Mouse (Mus musculus) embryo, embryonic 11 days (tissue): ENCODE measurements around the gene Ticrr.

ENCODE experiments used
- DNase-seq: peaks from one replicate; pipeline ENCODE4 v3.0.0-alpha.2; 2015

Gene Ticrr

DNA sequence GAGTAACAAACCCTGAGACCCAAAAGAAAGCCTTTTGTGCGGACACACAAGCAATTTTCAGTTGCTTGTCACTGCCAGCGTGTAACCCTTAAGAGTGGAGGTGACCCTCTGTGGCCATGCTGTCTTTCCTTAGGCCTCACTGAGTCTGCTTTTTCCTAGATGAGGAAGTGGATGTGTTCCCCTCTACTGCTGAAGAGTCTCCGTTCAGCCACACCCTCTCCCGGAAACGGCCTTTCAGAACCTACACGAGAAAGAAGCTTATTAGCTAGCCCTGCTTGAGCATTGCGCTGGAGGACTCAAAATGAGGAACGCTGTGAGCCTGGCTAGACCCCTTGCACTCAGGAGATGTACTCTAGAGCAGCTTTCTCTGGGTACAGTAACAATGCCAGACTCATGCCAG is 36.5 kb downstream of the Ticrr start:
- no peak for DNase-seq

DNA sequence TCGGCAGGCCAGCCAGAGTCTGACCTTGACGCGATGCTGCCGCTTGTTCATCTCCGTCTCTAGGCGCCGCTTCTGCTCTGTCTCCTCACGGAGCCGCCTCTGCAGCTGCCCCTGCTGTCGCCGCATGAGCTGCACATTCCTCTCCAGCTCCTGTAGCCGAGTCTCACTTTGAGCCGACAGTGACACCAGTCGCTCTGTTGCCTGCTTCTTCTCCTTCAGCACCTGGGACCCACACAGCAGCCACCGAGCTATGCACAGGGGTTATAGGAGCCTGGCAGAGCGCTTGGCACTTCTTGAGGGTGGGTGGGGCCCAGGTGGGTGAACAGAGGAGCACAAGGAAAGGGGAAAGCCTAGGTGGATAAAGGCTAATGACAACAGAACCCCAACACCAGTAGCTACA is 42.8 kb downstream of the Ticrr start:
- DNase-seq: no peak

DNA sequence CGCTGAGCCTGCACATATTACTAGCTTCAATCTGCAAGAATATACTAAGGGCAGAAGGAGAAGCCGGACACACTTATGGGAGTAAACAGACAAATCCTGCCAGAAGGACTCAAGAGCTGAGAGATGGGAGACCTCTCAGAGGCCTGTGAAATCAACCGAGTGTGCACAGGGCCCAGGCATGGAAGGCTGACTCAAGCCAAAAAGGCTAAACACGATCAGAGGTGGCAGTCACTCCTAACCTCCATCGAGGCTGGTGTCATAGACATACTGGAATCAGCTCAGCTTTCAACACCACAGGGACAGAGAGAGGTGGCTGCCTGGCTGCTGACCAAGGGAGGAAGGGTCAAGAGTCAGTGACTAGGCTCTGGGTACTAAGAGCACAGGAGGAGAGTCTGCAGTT is 45.2 kb downstream of the Ticrr start:
- DNase-seq: no peak

DNA sequence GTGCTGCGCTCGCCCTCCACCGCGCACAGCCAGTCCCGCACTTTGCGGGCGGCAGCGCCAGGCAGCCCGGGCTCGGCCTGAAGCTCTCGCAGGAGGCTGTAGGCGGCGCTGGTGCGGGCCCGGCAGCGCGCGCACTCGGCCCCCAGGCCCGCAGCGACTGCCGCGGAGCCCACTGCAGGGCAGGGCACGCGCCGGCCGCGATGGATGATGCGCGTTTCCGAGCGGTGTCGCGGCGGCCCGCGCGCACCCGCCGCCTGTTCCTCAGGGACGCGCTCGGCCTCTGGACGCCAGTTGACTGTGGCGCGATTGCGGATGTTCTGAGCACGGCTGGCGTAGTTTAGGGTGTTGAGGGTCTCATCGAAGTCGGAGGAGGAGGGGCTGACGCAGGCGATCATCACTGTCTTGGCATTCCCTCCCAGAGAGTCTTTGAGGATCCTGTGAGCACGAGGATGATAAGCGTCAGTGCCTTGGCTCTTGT is 50.2 kb downstream of the Ticrr start:
- DNase-seq: peak; percentile 91

DNA sequence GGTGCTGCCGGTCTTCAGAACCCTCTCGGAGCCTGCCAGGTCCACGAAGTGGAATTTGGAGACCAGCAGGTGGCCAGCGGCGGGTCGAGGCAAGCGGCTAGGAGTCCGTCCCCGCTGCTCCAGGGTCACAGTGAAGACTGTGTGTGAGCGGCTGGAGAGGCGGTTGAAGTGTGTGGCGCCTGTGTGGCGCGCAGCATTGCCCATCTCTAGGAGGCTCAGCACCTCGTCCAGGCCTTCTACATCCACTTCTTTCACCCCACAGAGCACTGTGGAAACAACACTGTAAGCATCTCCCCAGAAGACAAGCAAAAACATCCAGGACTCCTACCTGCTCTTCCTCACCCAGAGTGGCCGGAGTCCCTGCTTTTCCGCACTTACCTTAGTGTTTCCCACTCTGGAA is 50.8 kb downstream of the Ticrr start:
- DNase-seq: no peak

DNA sequence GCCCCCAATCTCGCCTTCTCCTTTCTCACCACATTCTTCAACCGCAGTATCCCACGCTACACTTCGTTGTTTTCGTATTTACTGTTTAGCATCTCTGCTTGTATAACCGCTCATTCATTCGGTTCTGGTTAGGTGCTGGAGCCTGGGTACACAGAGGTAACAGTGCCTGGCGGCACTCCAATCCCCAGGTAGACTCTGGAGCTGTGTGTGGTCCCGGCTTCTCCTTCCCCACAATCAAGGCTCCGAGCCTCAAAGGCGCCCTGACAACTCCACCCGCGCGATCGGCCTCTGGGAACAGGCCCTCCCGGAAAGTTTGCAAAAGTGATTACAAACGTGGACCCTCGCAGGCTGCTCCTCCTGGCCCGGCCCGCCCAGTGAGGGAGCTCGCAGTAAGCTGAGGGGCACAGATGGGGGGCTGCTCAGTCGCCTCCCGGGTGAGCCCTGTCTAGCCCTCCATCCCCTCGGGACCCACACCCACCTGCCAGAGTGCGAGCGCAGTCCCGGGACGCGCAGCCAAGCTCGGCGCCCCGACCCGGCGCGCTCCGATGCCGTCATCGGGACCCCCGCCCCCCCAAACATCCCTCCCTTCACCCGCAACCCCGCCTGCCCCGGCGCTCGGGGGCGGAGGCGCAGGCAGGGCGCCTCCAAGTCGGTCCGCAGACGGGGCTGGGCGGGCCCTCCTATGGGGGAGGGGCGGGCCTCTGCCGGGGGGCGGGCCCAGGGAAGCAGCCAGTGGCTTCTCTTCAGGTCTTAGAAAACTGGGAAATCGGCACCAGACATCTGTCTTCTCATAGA is 55.4 kb downstream of the Ticrr start, which contains the start of gene Kif7:
TSS of gene Kif7 (minus strand) at position 534 of the 795 bp plus-strand sequence.
- DNase-seq: peak; percentile 95

DNA sequence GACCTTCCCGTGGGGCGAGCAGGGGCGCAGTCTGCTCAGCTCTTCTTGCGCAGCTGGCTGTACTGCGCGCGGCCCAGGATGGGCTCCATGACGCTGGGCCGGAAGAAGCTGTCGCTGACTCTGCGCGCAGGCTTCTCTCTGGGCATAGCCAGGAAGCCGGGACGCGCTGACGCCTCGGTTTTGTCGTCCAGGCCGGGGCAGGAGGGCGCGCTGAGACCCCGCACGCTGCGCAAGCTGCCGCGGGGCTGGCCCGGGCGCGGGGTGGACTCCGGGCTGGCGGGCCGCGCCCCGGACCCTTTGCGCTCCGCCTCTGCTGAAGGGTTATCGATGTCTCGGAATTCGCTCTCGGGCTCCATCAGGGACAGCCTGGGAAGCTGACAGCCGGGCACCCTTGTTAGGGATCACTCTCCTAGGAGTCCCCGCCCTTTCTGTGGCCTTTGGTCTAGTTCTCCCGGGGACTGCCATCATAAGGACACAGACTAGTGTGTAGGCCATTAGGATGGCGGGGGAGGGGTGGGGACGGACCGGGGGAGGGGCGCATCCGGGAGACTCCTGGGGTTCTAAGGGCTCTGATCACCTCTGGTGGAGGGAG is 61.5 kb downstream of the Ticrr start:
- peak; percentile 80 for DNase-seq

DNA sequence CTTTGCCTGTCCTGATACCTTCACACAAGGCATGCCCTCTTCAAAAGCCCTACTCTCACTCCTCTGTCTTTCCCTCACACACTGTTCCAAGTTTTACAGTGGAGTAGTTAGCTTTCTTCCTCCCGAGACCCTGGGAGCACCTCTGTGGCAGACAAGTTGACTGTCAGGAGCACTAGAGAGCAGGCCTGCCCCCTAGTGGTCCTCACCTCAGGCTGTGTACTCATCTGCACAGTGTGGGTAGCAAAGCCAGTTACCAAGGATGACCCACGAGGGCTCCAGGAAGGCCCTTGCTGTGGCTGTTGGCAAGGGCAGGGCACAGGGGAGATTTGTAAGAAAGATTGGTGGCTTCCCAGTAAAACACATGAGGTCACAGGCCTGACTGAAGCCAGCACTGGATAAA is 67.1 kb downstream of the Ticrr start:
- DNase-seq: peak; percentile 78

DNA sequence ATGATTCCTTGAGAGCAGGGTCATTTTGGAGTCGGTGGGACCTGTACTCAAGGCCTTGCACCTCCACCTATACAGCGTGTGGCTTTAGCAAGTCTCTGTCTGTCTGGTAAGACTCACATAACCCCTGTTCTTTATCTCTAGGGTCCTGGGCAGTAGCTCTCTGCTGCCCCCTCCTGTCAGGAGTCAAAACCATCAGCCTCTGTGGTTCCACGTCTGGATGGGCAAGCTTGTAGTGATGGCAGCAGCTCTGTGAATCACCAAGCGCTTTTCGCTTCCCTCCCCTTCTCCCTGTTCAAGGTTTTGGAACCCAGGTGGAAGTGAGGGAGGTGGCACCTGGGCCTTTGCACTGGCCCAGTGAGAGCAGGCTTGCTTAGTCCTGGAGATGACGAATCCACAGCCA is 68.2 kb downstream of the Ticrr start:
- DNase-seq: peak; percentile 75

DNA sequence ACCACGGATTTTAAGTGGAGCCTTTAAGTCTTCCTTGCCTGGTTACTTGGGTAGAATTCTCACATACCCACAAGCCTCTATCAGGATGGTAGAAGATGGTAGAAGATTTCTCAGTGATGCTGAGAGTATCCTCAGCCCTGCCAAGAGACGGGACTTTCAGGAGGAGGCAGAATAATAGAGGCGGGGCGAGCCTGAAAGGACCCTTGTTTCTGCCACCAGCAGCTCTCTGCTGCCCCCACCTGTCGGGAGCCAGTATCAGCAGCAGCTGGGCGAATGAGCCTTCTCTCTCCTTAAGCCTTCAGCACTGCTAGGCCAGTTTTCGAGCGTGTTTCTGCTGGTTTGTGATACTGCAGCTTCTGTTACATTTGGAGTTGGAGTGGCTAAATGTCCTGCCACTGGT is 69.2 kb downstream of the Ticrr start:
- DNase-seq: peak; percentile 84

DNA sequence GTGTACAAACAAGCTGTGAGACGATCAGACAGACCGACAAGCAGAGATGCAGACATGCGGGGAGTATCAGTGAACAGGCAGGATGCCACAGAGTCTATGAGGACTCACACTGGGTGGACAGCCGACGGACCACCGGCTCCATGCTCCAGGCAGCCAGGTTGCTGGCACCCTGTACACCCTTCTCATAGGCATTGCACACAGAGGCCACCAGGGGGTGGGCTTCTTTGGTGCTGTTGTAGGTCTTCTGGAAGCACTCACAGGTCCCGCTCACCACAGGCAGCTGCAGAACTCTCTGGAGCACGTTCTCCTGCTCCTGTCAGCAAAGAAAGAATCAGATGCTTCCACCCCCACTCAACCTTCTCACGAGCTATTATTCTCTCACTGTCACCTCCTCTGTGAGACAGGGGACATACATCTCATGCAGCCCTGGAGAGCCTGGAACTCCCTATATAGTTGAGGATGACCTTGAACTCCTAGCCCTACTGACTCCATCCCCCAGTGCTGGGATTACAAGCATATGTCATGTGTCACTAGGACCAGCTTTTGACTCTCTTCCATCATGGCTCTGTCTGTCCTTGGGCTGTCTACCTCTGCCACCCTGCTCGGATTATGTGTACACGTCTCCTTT is 69.9 kb downstream of the Ticrr start:
- peak; percentile 20 for DNase-seq

DNA sequence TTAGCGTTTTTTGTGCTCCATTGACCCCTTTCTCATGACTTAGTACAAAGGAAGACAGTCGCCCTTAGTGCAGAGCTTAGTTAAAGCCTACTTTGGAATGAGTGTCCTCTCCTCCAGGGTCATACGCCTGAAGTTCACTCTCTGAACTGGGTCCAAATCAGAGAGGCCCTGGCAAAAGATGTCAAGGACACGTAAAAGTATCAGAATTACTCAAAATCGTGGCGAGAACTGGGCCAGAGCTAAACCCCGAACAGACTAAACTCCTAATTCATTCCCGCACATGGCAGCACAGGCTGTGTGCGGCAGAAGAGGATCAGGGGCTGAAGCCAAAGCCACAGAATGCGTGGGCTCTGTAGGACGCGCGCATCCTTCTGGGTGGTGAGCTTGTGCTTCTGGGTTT is 71.4 kb downstream of the Ticrr start:
- no peak for DNase-seq

DNA sequence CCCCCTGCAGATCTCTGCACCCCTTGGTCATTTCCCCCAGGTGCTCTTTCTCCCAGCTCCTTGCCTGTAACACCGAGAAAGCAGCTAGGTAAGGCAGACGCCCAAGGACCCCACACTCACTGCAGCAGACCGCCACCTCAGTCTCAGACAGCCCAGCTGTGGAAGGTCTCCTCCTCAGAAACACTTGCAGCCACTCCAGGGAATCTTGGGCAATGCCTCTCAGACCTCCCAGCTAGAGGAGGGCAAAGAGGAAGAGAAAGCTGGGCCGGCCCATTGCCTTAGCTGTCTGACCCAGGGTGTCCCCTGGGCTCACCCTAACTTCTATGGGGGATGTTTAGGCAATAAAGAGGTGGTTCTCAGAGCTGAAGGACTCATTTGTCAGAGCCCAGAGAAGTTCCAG is 72.6 kb downstream of the Ticrr start, which contains the start of gene Plin1:
TSS of gene Plin1 (minus strand) at position 282 of the 400 bp plus-strand sequence.
- DNase-seq: no peak

DNA sequence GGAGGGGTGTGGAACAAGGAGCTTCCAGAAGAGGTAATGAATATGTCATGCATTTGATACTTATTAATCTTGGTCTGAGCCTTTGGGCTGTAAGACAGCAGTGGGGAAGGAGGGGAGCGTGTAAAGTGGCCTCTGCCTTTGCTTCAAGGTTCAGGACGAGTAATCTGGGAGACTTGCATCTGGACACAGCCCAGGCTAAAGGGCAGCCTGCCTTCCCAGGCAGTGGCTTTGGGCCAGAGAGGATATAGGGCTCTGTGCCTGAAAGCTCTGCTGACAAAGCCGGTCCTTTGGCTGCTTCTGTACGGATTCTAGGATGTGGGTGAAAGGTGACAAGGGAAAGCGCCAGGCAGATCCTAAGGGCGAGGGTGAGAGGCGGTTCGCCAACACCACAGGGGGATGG is 74.6 kb downstream of the Ticrr start:
- no peak for DNase-seq

DNA sequence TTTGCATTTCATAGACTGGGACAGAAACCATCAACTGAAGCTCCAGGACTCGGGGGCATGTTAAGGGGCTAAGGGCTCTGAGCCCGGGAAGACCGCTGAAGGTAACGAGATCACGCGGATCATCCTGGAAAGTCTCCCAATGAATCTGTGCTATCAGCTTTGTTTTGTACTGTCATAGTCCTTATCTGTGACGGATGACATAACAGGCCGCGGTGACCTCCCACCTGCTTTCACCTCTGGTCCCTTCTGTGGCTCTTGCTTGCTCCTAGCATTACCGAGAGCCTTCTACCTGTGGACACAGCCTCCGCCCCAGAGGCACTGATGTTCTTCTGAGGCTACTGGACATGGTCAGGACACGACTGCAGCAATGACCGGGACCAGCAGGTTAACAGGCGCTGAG is 76.5 kb downstream of the Ticrr start:
- DNase-seq: no peak

DNA sequence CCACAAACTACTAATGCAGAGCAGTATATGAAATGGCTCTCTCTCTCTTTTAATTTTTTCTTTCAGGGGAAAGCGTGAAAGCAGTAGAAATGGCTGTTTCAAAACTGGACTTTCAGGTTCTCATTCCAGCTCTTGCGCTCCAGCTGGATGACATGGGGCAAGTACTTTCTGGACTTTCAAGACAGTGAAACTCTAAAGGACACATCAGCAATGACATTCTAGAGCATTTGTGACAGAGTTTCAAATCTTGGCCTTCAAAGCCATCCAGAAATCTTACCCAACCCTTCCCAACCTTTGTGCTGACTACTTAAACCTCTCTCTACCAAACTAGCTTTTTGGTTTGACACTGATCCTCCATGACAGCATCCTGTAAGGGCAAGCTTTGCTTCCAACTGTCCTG is 78.9 kb downstream of the Ticrr start:
- no peak for DNase-seq

DNA sequence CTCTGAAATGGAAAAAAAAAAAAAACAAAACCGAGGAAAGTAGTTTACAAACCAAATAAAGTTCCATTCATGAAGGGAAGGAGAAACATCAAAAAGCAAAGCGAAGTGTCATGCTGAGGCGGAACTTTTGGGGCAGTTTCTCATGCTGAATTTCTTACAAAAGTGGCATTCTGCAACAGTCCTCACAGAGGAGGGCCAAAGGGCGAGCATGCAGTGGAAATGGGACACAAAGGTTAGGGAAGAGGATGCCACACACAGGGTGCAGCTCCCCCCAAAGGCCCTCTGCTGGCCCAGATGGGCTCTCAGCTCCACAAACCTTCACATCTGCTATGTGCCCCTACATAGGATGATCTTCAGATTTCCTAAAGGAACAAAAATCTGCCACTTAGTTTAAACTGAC is 80.3 kb downstream of the Ticrr start:
- no peak for DNase-seq

DNA sequence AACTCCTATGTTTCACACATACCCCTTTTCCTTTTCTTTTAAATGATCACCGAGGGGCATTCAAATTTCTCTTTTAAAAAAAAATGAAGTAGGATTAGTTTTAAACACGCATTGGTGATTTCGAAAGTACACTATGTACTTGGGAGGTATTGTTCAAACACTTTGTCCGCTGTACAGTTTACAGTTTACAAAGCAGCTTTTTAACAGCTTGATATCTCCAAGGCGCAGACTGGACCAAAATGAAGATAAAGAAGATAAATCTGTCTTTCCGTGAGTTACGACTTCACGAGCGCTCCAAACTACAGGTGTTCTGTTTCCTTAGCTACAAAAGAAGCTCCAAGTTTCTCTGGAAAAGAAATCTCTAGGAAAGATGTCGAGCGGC is 82.3 kb downstream of the Ticrr start:
- no peak for DNase-seq

DNA sequence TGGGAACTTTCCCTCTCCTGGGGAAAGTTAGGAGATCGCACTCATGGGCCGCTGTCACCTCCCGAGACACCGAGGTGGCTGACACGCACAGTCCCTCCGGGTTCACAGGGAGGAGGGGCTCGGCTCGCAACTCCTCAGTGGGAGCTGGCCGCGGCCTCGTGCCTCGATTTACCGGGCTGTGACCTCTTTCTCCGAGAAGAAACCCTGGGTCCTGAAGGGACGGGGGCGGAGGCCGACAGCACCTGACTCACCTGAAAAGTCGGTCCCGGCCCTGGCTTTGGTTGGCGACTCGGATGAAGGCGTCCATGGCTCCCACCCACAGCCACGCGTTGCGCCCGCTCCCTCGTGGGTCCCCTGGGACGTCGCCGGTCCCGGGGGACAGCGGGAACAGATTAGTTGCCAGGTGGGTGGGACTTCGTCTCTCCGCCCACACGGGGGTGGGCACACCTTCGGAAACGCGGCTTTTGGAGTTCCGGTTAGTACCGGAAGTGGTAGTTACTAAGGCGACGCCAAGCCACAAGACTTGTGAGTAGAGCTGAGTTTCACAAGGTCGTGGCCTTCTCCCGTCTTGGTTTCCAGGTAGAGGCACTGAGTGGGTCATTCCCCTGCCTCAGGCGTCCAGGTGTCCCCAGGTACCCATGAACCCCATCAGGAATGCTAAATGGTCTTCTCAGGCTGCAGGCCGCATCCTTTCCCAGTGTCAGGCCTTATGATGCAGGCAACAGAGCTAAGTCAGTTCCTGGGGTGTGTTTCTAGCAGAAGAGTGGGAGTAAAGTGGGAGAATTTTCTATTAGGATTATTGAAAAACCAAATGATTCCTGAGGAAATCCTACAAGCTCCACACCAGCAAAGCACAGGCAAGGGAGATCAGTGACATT is 82.9 kb downstream of the Ticrr start, which contains the start of the genes Pex11a and Wdr93:
TSS of gene Pex11a (minus strand) at position 473 of the 878 bp plus-strand sequence.
TSS of gene Wdr93 (plus strand) at position 505 of the 878 bp plus-strand sequence.
- peak; percentile 92 for DNase-seq

DNA sequence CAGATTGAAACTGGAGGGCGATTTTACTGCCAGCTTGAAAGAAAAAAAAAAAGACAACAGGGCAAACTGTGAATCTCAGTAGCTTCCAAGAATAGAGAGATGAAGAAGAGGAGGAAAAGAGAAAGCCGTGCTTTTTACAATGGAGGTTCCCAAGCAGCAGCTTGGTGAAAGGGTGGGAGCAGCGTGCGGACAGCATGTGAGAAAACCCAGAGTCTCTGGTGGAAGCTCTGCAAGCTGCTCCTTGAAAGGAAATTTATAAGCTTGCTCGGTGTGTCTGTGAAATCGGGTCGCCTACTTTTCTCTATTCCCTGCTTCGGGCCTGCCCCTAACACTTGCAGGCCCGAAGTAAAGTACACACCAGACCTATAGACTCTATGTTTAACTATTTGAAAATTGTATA is 84.1 kb downstream of the Ticrr start:
- DNase-seq: no peak

DNA sequence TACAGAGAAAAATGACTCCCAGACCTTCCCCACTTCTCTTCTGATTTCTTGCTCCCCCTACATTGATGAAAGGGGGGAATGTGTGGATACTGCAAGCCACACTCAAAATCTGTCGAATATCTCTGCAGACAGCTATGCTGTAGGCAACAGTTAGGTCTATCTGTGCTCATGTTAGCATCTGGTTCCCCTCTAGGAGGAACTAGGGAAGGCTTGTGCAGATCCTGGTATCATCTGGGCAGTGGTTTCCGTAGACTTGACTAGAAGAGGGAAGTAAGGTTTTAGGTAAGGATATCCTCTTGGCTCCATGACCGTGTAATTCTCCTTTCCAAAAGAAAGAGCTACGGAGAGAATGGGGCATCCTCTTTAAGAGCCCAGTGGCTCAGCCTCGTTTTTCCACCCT is 84.6 kb downstream of the Ticrr start:
- no peak for DNase-seq

DNA sequence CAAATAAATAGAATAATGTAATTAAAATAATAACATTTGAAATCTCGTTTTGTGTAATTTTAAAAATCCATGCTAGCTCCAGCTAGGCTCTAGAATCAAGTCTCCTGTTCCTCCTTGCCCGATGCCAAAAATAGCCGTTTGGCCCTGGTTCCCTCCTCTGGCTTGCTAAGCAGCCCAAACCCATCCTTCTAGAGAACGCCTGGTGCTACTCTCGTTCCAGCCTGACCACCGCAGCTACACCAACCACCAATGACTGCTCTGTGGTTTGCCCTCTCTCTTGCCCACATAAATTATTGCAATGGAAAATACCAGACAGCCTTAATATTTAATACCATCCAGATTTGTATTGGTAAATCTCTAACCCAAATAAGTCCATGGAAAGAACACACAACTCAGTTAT is 87.7 kb downstream of the Ticrr start:
- DNase-seq: no peak
